Mouse (Mus musculus) layer of hippocampus, postnatal 10 days (tissue): ENCODE results near the gene Rps12-ps3. TPM values are rescaled to one million over a fixed set of nuclear protein-coding genes. Genes with fewer than 3 reads are reported as not detected.

Source experiments
- DNase-seq, 2 experiments: peaks; one replicate each; pipeline ENCODE4 v3.0.0; 2021; ENCODE audit warnings: low spot score in 2 of 2
- total RNA-seq, 2 experiments: library from RNA; stranded (reverse); gene quantifications; 2 replicates each; pipeline ENCODE4 v1.2.3; 2021

The Rps12-ps3 gene
- total RNA-seq, 2 experiments from 2014 or later: 422 to 439 TPM

- DNase-seq: no peak
Observed at GRCm38 (mm10) chr19:59350273-59350903, 28.3 kb downstream of the Rps12-ps3 start.

DNA sequence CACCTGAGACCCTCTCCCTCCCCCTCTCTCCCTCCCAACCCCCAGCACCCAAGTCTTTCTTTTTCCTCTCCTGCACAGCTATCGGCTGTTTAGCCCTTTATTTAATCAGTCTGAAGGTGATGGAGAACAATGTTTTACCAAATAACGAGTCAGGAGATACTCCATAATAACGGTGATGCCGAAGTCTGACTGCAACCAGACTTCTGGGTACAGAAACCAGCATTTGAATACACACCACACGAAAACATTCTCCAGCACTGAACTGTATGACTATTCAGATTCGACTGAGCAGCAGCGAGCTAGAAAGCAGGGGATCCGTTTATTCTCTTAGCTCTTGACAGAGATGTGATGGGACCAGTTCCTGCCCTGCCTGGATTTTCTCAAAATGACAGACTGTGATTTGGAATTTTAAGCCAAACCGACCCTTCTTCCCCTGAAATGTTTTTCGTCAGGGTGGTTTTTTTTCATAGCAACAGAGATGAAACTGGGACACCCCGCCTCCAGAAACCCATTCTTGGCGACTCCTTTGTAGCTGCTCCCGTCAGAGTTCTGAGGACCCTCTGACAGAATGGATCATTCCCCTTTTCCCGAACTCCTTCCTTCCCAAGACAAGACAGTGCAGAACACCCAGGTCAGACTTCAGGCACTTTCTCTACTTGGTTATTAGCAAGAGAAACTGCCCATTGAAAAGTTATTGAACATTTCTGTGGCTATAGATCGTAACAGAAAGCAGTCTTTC lies 29.2 kb downstream of the Rps12-ps3 start:
- DNase-seq: no peak

DNA sequence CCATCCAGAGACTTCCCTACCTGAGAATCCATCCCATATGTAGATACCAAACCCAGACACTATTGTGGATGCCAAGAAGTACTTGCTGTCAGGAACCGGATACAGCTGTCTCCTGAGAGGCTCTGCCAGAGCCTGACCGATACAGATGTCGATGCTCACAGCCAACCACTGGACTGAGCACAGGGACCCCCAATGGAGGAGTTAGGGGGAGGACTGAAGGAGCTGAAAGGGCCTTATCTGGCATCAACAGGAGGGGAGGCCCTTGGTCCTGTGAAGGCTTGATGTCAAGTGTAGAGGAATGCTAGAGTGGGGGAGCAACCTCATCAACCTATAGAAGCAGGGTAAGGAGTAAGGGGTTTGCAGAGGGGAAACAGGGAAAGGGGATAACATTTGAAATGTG lies 30.7 kb downstream of the Rps12-ps3 start:
- no peak for DNase-seq

DNA sequence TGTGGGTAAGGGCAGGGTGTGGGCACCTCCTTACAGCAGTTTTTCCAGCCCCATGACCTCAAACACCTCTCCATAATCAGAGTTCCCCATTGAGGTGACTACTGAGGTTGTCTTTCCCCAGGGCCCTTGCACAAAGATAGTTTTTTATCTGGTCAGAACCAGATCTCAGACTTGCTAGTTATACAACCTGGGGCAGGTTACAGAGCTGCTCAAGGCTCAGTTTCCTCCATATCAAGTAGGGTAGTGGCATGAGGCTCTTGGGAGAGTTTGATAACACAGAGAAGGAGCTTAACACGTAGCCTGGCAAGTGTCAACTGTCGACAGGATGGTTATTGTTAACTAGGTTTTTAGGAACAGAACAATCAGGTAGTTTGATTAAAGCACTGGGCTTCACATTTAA lies 32.8 kb downstream of the Rps12-ps3 start:
- no peak for DNase-seq

DNA sequence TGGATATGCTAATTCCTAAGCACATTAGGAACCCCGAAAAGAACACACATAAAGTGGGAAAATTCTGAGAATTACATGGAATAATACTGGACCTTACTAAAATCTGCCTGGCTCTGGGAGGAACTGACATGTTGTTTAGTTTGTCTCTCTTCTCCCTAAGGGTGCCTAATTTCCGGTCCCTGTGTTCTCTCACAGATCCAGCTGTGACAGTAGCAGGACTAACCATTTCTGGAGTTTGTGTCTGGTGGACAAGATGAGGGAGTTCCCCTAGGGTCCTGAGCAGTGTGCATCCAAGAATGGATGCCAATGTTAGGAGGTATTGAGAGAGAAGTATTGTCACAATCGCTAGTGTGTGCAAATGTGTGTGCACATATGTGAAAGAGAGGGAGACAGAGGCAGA lies 34.3 kb downstream of the Rps12-ps3 start:
- no peak for DNase-seq

GRCm38 (mm10) chr19:59356843-59357595 lies 34.9 kb downstream of the Rps12-ps3 start:
- no peak for DNase-seq

DNA sequence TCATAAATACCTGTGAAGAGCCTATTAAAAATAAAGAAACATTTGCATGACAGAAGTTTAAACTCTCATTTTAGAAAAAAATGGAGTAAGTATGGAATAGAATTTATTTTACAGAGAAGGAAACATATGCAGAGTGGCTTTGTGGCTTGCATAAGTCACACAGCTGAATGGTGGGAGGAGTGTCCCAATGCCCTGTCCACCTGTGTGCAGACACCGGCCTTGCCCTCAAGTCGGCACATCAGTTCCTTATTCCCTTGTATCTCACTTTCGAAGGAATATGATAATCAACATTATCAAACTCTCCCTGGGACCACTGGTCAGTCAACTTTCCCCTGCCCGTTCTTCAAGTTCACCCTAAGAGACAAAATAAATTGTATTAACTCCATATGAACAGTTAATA lies 35.8 kb downstream of the Rps12-ps3 start:
- no peak for DNase-seq

GRCm38 (mm10) chr19:59359202-59359601 lies 37.1 kb downstream of the Rps12-ps3 start:
- DNase-seq: no peak

DNA sequence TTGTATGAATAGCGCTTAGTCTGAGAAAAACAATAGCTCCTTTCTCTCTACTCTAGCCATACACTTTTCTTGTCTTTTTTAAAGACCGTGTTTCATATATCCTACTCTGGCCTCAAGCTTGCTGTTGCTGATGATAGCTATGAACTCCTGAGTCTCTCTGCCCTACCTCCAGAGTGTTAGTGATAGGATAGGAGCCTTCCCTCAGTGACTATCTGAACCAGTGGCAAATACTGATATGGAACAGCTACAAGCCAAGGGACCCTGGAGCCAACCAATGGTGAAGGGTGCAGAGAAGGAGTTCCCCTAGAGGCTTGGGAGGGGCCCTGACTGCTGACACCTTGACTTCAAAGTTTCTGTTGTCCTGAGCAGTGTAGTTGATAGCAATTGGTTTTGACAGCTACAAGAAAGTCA lies 38.4 kb downstream of the Rps12-ps3 start:
- DNase-seq: no peak

DNA sequence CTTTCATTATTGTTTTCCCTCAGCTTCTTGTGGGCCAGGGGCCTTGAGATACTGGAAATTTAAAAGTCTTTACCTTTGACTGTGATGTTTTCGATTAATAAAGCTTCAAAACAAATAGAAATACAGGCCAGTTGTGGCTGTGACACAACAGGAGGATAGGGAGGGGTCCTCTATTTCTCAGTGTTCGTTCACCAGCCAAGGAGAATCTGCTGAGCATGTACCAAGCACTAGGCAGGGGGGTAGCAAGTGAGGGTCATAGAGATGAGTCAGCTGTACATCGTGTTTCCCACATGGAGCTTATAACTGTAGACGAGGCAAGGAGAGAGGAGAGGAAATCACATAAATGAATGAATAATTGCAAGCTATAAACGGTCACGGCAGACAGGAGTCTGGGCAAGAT lies 40.6 kb downstream of the Rps12-ps3 start:
- no peak for DNase-seq

GRCm38 (mm10) chr19:59363666-59364065 lies 41.6 kb downstream of the Rps12-ps3 start:
- no peak for DNase-seq

- DNase-seq: no peak
Observed at GRCm38 (mm10) chr19:59366724-59367123, 44.6 kb downstream of the Rps12-ps3 start.

GRCm38 (mm10) chr19:59367892-59368291 lies 45.8 kb downstream of the Rps12-ps3 start:
- DNase-seq: no peak

GRCm38 (mm10) chr19:59371016-59371415 lies 48.9 kb downstream of the Rps12-ps3 start:
- no peak for DNase-seq

Other genes starting within 250 kb of the Rps12-ps3 start
- 10 to 100 TPM; 79.0 to 91.8 TPM for gene Shtn1, start 246.2 kb upstream of the Rps12-ps3 start, total RNA-seq
- 1 to 10 TPM; 1.7 to 2.9 TPM for gene Vax1, start 152.2 kb upstream of the Rps12-ps3 start, total RNA-seq
- gene Kcnk18, start 103.1 kb upstream of the Rps12-ps3 start, total RNA-seq: not detected
- gene Slc18a2, start 61.4 kb upstream of the Rps12-ps3 start, total RNA-seq: 1 to 10 TPM; 6.8 to 8.2 TPM
- 10 to 100 TPM; 51.8 to 52.5 TPM for gene Pdzd8, start 23.5 kb downstream of the Rps12-ps3 start, total RNA-seq
- gene Emx2, start 136.1 kb downstream of the Rps12-ps3 start, total RNA-seq: 10 to 100 TPM; 18.6 to 24.2 TPM